Mouse (Mus musculus): ENCODE data around the gene Plk5. TPM values are rescaled to one million over a fixed set of nuclear protein-coding genes. Genes with fewer than 3 reads are reported as not detected.
A peak's percentile ranks its signal among the peaks of the same experiment; 100 is the strongest.

Plk5 gene
- polyA plus RNA-seq, 1 experiment, result 0.04 TPM

GRCm38 (mm10) chr10:80323261-80324119 lies 32.8 kb upstream of the Plk5 start:
- H3K4me1 ChIP-seq (ENCODE audit: control insufficient read depth, insufficient read depth, insufficient read length), result peaks cover 33% of the 10 kb centered on the region
- H3K4me3 ChIP-seq (ENCODE audit: extremely low read depth, insufficient read depth, insufficient read length), result peak overlapping the region; percentile 76
- no peaks in the 10 kb centered on the region for H3K27me3 ChIP-seq (ENCODE audit: control insufficient read depth, insufficient read depth, low read length)
- peak in 1 of 2 experiments; percentile 70 for DNase-seq (ENCODE audit: low read depth in 1 of 2, low spot score in 2 of 2)
- H3K27ac ChIP-seq (ENCODE audit: insufficient read depth, low read length), result no peak overlapping the region
- TF ChIP-seq POLR2A (IDR thresholded peaks at IDR 0.05; ENCODE audit: low read depth, low read length) (no peak), CTCF (IDR thresholded peaks at IDR 0.05; ENCODE audit: extremely low read depth, insufficient read depth, insufficient read length, insufficient replicate concordance) (no peak)
- H3K36me3 ChIP-seq (ENCODE audit: control insufficient read depth, insufficient read depth, low read length), result peaks cover 6% of the 10 kb centered on the region
- 1% methylated on average over 44 of the region's 46 CpGs for WGBS

GRCm38 (mm10) chr10:80324120-80325037 lies 31.9 kb upstream of the Plk5 start:
- no peaks in the 10 kb centered on the region for H3K36me3 ChIP-seq (ENCODE audit: control insufficient read depth, insufficient read depth, low read length)
- DNase-seq (ENCODE audit: low read depth in 1 of 2, low spot score in 2 of 2), result no peak
- peaks cover 28% of the 10 kb centered on the region for H3K4me1 ChIP-seq (ENCODE audit: control insufficient read depth, insufficient read depth, insufficient read length)
- H3K27ac ChIP-seq (ENCODE audit: insufficient read depth, low read length), result no peak overlapping the region
- TF ChIP-seq POLR2A (IDR thresholded peaks at IDR 0.05; ENCODE audit: low read depth, low read length) (no peak), CTCF (IDR thresholded peaks at IDR 0.05; ENCODE audit: extremely low read depth, insufficient read depth, insufficient read length, insufficient replicate concordance) (no peak)
- no peak overlapping the region for H3K4me3 ChIP-seq (ENCODE audit: extremely low read depth, insufficient read depth, insufficient read length)
- 86% methylated on average over 17 of the region's 17 CpGs for WGBS
- no peaks in the 10 kb centered on the region for H3K27me3 ChIP-seq (ENCODE audit: control insufficient read depth, insufficient read depth, low read length)

GRCm38 (mm10) chr10:80325045-80325444 lies 31.2 kb upstream of the Plk5 start:
- WGBS, result 87% methylated on average over 21 of the region's 21 CpGs
- Histone ChIP-seq H3K4me3 (ENCODE audit: extremely low read depth, insufficient read depth, insufficient read length) (no peak overlapping the region), H3K36me3 (ENCODE audit: control insufficient read depth, insufficient read depth, low read length) (no peaks in the 10 kb centered on the region), H3K4me1 (ENCODE audit: control insufficient read depth, insufficient read depth, insufficient read length) (peaks cover 25% of the 10 kb centered on the region), H3K27me3 (ENCODE audit: control insufficient read depth, insufficient read depth, low read length) (no peaks in the 10 kb centered on the region), H3K27ac (ENCODE audit: insufficient read depth, low read length) (no peak overlapping the region)
- TF ChIP-seq CTCF (IDR thresholded peaks at IDR 0.05; ENCODE audit: extremely low read depth, insufficient read depth, insufficient read length, insufficient replicate concordance), result no peak
- no peak for TF ChIP-seq POLR2A (IDR thresholded peaks at IDR 0.05; ENCODE audit: low read depth, low read length)
- DNase-seq (ENCODE audit: low read depth in 1 of 2, low spot score in 2 of 2), result no peak

GRCm38 (mm10) chr10:80329273-80330081 lies 26.8 kb upstream of the Plk5 start, which contains the start of the genes Pcsk4 and Reep6:
Pcsk4 (minus strand) TSS chr10:80329498.
Reep6 (plus strand) TSS chr10:80329953.
- peak within 1 kb of the TSS; percentile 54; the same call in 1 of the 2 replicates for H3K4me3 ChIP-seq (ENCODE audit: extremely low read depth, insufficient read depth, insufficient read length)
- peak; percentile 87 to 88 for DNase-seq (ENCODE audit: low read depth in 1 of 2, low spot score in 2 of 2)
- H3K4me1 ChIP-seq (ENCODE audit: control insufficient read depth, insufficient read depth, insufficient read length), result no peaks in the 10 kb centered on the region; the same call in 1 of the 2 replicates
- no peak within 1 kb of the TSS for H3K27ac ChIP-seq (ENCODE audit: insufficient read depth, low read length)
- H3K27me3 ChIP-seq (ENCODE audit: control insufficient read depth, insufficient read depth, low read length), result no peaks in the 10 kb centered on the region
- no peaks in the 10 kb centered on the region for H3K36me3 ChIP-seq (ENCODE audit: control insufficient read depth, insufficient read depth, low read length)
- TF ChIP-seq POLR2A (IDR thresholded peaks at IDR 0.05; ENCODE audit: low read depth, low read length), result no peak
- TF ChIP-seq CTCF (IDR thresholded peaks at IDR 0.05; ENCODE audit: extremely low read depth, insufficient read depth, insufficient read length, insufficient replicate concordance), result no peak
- WGBS, result 10% methylated on average over 36 of the region's 36 CpGs

- H3K27ac ChIP-seq (ENCODE audit: insufficient read depth, low read length), result no peak overlapping the region
Measured at GRCm38 (mm10) chr10:80330084-80330483, 26.2 kb upstream of the Plk5 start.

GRCm38 (mm10) chr10:80330888-80331287 lies 25.4 kb upstream of the Plk5 start:
- 77% methylated on average over 2 of the region's 2 CpGs for WGBS
- Histone ChIP-seq H3K27me3 (ENCODE audit: control insufficient read depth, insufficient read depth, low read length) (no peaks in the 10 kb centered on the region), H3K36me3 (ENCODE audit: control insufficient read depth, insufficient read depth, low read length) (no peaks in the 10 kb centered on the region), H3K4me3 (ENCODE audit: extremely low read depth, insufficient read depth, insufficient read length) (no peak overlapping the region), H3K4me1 (ENCODE audit: control insufficient read depth, insufficient read depth, insufficient read length) (no peaks in the 10 kb centered on the region; the same call in 1 of the 2 replicates), H3K27ac (ENCODE audit: insufficient read depth, low read length) (no peak overlapping the region)
- DNase-seq (ENCODE audit: low read depth in 1 of 2, low spot score in 2 of 2), result no peak
- TF ChIP-seq POLR2A (IDR thresholded peaks at IDR 0.05; ENCODE audit: low read depth, low read length), result no peak
- no peak for TF ChIP-seq CTCF (IDR thresholded peaks at IDR 0.05; ENCODE audit: extremely low read depth, insufficient read depth, insufficient read length, insufficient replicate concordance)

More at GRCm38 (mm10) chr10:80330084-80330483, 26.2 kb upstream of the Plk5 start:
- H3K4me1 ChIP-seq (ENCODE audit: control insufficient read depth, insufficient read depth, insufficient read length), result no peaks in the 10 kb centered on the region; the same call in 1 of the 2 replicates
- TF ChIP-seq CTCF (IDR thresholded peaks at IDR 0.05; ENCODE audit: extremely low read depth, insufficient read depth, insufficient read length, insufficient replicate concordance) (no peak), POLR2A (IDR thresholded peaks at IDR 0.05; ENCODE audit: low read depth, low read length) (no peak)
- no peak for DNase-seq (ENCODE audit: low read depth in 1 of 2, low spot score in 2 of 2)
- H3K4me3 ChIP-seq (ENCODE audit: extremely low read depth, insufficient read depth, insufficient read length), result peak overlapping the region; percentile 54; the same call in 1 of the 2 replicates
- no peaks in the 10 kb centered on the region for H3K36me3 ChIP-seq (ENCODE audit: control insufficient read depth, insufficient read depth, low read length)
- WGBS, result 4% methylated on average over 35 of the region's 41 CpGs
- no peaks in the 10 kb centered on the region for H3K27me3 ChIP-seq (ENCODE audit: control insufficient read depth, insufficient read depth, low read length)
